Mouse (Mus musculus) heart, adult 2 months (tissue): Measurements from ENCODE around the gene Wdr31.

Experiments
- CTCF ChIP-seq: fragments of 200-600 bp; IDR thresholded peaks from 2 replicates; pipeline ENCODE4 v1.8.1; 2022; ENCODE audit warnings: antibody characterized with exemption, mild to moderate bottlenecking, moderate library complexity
- EP300 ChIP-seq: fragments of 200-500 bp; IDR thresholded peaks from 2 replicates; pipeline ENCODE4 v1.6.1; 2011; ENCODE audit warnings: low read depth, low read length, control low read depth; ENCODE audit not compliant: insufficient read depth
- POLR2A ChIP-seq: fragments of 200-500 bp; IDR thresholded peaks from 2 replicates; pipeline ENCODE4 v1.6.1; 2011; ENCODE audit warnings: mild to moderate bottlenecking, low read depth, low read length, control low read depth; ENCODE audit not compliant: insufficient read depth

- TF ChIP-seq EP300 (no peak), CTCF (no peak), POLR2A (no peak)
These were observed 16.5 kb upstream of the Wdr31 start for GRCm38 (mm10) chr4:62487172-62487571.
